Mouse (Mus musculus) urinary bladder, postnatal 36 days (tissue): ENCODE measurements around the gene Tmem150b.
A peak's percentile ranks its signal among the peaks of the same experiment; 100 is the strongest.

Experiments used
- DNase-seq, 2 experiments: peaks; one replicate each; pipeline ENCODE4 v3.0.0; 2022; ENCODE audit warnings: low spot score in 2 of 2, mixed read lengths in 1 of 2

The Tmem150b gene

DNA sequence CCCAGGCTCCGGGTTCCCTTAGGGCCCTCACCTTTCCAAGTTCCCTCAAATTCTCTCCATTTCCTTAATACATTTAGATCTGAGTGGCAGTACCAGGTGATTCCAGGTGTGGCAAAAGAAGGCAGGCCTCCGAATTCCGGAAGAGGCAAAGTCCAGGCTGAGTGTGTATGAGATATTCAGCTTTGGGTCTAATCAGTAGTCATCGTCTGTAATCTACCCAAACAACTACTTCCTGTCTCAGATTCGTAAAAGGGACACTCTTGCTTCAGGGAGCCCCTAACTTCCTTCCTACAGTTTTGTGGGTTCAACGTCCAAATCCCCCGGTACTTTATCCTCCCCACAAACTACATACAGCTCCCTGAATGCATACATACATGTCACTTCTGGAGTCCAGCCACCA lies at the start of gene Tmem150b:
Gene Tmem150b (minus strand): TSS at position 81 of the 400 bp plus-strand sequence.
- no peak for DNase-seq

DNA sequence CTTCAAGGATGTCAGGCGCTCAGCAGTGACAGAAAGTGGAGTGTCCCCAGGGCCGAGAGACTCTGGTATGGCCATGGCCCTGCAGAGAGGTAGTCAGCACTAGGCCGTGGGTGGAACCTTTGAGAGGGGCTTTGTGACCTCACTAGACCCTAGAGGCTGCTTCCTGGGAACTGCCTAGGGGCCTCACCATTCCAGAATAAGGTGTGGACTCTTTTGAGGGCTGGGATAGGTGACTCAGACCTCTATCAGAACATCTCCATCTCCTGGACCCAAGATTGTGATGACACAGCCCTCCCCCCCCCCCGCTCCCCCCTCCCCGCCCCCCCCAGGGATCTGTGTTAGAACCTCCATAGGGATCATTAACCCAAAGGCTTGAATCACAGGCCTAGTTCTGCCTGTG lies 46.2 kb upstream of the Tmem150b start, which contains the start of gene Fam71e2:
Gene Fam71e2 (minus strand): TSS at position 101 of the 400 bp plus-strand sequence.
- no peak for DNase-seq

DNA sequence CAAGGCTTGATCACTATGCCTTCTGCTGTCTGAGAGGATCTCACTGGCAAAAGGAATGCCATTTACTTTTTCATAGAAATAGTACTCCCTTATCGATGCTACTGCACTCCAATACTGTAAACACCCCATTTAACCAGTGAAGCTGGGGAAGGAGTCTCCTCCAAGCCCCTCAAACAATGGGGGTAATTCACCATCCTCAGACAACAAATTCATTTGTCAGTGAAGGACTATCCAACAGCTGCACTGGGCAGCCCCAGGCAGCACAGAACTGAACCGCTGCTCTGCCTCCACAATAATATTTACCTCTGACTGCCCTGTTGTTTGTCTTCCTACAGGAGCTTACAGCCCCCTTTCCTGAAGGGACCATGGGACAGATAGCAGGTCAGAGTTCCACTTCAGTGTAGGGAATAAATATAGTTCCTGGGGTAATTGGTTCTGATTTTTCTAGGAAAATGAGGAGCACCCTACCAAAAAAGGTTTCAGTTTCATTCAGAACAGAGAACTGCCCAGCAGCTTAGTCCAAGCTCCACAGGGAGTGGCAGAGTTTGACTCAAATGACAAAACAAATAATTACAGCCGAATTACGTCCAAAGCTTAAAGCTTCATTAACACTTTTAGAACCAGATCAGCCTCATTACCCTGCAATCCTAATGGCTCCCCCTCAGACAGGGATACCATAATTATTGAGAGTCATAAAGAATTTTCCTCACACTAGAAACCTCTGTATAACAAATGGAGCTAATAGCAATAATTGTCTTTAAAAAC lies 40.1 kb upstream of the Tmem150b start:
- DNase-seq: no peak

DNA sequence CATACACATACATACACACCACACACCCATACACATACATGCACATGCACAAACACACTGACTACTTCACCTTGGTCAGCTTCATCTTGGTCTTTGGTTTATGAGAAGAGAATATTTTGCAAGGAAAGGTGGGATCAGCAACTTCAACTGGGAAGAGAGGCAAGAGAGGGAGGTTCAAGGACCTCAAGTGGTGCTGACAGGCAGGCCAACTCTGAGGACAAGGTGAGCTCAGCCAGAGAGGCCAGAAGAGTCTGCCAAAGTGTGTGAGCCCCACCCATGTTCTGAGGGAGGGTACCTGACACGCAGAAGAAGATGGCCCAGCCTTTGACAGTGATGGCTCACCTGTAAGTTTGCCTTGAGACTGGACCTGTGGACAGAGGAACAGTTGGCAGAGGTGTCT lies 34.6 kb upstream of the Tmem150b start:
- DNase-seq: no peak

DNA sequence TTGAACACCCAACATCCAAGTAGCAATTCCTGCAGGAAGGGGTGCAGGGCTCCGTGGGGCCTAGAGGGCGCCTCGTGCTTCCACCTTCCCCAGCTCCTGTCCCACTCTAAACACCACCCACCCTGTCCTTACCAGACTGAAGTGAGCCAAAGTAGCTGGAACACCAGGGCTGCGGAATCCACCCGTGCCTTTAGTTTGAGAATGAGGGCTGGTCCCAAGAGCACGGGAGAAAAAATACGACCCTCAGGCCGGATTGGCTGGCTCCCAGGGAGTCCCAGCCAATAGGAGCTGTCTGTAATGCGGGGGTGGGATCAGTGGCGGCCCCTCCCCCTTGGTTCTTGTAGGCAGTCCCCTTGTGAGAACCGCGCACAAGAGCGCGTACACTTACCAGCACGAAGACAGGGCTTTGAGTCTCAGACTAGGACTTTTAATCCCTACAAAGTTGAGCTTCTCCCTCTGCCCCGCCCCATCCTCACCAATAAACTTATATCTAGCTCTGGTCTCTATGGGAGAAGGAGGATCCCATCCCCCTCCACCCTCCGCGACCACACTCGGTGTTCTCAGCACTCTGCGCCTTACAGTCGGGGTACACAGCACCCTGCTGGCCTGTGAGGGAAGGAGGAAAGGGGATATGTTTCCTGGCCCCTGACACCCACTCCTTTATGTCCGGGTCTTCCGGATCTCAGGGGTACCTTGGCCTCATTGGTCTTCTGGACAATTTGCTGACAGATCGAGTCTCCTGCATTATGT lies 27.9 kb upstream of the Tmem150b start, which contains the start of gene Cox6b2:
Gene Cox6b2 (minus strand): TSS at position 274 of the 750 bp plus-strand sequence.
- DNase-seq: peak; percentile 57 to 75

DNA sequence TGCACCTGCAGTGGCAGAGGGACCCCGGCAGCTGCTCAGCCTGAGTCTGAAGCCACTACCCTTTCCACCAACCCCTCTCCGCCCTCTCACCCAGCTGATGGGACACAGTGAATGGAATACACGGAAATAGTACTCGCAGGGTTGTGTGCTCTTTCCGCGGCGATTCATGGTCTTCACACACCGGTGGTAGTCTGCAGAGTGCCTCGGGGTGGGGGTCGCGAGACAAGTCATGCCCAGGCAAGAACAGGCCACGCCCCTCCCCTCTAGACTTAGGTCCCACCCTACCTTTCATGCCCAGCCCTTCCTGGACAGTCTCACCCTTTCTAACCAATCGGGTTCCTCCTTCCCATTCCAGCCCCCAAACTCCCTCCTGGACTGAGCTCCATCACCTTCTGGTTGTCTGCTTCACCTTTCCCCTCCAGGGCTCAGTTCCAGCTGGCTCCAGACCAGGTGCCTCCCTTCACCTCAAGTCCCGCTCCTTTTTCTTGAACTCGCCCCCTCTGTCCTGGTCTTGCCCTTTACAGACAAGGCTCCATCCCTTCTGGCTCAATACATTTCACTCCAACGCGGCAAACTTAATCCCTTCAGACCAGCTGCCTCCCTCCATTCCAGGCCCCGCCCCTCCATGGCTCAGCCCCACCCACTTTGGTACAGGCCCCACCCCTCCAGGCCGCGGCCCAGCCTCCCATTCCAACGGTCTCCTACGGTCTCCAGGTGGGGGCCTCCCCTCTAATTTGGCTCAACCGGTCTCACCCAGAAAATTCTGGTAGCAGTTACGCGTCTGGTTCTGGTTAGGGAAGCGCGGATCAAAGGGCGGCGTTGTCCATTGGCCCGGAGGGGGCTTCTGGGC lies 27.1 kb upstream of the Tmem150b start:
- peak; percentile 26 to 34 for DNase-seq

DNA sequence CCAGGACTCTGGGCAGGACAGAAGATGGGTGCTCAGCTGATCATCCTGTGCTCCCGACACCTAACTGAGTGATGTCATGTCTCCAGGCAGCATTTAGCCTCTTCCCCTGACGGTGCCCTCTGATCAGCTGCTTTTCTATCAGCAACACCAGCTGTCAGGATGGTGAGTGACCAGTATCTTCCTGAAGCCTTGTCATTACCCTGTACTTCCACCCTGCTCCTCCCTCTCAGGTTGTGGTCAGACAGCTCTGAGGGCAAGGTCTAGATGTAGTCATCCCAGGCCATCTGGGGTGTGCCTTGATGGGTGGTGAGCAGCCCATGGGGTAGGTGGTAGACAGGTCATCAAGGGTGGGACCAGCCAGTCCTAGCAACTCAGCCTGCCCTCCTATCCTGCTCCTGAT lies 24.1 kb upstream of the Tmem150b start:
- DNase-seq: no peak

DNA sequence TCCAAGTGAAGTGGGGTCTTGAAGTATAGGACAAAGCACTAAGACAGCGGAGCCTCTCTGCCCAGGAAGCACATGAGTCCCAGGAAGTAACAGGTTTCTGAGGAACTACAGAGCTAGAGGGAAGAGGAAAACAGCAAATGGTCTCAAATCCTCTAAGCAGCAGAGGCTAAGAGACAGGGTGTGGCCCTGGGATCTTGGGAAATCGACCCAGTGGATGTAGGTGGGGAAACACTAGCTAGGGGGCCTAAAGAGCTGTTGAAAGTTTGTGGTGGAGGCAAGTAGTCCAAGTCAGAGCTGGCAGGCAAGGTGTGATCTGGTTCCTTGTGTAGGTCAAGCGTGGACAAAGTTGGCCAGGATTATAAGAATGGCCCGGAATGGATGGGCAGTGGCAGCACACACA lies 23.3 kb upstream of the Tmem150b start:
- no peak for DNase-seq

DNA sequence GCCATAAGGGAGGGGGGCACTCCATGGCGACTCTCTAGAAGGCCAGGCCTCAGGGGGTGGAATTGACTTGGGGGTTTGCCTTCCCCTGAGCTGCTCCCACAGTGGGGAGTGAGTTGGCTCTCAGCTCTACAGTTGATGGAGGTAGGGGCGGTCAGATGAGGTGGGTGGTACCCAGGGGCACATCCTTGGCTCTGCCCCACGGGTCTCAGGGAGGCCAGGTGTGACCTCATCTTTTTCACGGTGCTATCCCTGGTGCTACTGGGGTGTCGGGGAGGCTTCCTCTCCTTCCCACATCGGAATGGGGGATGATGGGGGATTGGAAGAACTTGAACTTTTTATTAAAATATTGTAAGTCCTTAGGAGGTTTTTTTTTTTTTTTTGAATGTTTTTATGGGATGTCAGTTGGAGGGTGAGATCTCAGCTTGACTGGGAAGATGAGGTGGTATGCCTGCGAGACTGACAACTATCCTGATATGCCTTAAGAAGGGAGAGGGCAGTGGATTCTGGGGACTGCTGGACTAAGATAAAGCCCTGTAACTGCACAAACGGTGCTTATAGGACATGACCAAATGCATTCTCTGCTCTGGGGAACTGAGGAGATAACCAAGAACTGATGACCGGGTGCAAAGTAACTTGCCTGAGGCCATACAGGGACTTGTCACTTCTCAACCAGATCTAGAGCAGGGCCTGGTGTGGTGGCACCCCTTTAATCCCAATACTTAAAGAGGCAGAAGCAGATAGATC lies 22.3 kb upstream of the Tmem150b start:
- DNase-seq: no peak

DNA sequence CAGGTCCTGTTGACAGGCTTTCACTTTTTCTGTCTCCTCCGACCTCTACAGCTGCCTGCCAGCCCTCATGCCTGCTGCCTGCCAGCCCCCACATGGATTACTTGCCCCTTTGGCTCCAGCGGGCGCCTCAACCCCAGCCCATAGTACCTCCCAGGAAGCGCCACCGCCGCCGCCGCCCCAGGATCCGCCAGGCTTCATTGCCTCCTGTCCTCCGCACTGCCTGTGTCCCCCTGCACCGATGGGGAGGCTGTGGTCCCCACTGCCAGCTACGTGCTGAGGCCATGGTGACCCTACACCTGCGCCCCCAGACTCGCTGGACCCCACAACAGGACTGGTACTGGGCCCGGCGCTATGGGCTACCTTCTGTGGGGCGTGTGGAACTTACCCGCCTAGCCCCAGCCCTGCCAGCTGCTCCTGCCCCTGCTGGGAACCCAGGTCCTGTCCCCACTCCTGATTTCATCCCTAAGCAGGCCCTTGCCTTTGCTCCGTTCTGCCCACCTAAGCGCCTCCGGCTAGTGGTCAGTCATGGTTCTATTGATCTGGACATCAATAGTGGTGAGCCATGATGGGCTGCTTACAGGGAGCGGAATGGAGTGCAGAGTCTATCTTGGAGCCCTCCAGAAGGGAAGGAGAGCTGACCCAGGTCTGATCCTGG lies 21.4 kb upstream of the Tmem150b start:
- no peak for DNase-seq

DNA sequence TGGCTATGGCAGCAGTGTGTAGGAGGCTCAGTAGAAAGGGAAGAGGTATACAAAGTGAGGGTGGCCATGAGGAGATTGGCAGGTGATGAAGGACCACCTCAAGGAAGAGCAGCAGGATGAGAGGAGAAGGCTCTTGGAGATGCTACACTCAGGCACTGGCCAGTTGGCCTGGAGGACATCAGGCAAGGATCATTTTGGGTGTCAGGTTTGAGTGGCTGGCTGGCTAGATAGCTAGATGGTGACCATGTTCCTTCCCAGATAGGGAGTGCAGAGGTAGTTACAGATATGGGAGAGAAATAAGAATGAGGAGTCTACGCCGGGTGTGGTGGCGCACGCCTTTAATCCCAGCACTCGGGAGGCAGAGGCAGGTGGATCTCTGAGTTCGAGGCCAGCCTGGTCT lies 19.8 kb upstream of the Tmem150b start:
- DNase-seq: no peak

DNA sequence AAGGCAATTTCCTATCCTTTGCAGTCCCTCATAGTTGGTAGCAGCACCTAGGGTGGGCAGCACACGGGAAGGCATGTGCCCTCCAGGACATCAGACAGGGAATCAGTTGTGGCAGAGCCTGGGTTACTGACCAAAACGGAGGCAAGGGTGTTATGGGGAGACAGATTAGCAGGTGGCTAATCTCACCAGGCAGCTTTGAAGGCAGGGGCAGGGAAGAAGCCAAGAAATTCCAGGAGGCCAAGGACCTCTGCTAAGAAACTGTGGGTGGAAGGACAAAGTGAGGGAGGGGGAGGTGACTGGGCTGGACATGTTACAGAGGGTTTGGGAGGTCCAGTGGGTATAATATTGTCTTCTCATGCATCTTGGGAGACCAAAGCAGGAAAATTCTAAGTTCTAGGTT lies 18.3 kb upstream of the Tmem150b start:
- DNase-seq: no peak

DNA sequence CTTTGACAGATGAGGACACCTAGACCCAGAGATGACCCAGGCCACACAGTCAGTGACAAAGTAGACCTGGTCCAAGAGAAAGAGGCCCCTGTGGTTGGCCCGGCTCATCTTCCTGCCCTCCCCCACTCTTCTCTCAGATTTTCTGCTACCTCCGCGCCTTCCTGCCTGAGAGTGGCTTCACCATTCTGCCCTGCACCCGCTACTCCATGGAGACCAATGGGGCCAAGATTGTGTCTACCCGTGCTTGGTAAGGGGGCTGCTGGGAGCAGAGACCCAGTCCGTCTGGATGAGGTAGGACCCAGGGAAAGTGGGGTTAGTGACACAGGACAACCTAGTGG lies 17.4 kb upstream of the Tmem150b start:
- DNase-seq: no peak

DNA sequence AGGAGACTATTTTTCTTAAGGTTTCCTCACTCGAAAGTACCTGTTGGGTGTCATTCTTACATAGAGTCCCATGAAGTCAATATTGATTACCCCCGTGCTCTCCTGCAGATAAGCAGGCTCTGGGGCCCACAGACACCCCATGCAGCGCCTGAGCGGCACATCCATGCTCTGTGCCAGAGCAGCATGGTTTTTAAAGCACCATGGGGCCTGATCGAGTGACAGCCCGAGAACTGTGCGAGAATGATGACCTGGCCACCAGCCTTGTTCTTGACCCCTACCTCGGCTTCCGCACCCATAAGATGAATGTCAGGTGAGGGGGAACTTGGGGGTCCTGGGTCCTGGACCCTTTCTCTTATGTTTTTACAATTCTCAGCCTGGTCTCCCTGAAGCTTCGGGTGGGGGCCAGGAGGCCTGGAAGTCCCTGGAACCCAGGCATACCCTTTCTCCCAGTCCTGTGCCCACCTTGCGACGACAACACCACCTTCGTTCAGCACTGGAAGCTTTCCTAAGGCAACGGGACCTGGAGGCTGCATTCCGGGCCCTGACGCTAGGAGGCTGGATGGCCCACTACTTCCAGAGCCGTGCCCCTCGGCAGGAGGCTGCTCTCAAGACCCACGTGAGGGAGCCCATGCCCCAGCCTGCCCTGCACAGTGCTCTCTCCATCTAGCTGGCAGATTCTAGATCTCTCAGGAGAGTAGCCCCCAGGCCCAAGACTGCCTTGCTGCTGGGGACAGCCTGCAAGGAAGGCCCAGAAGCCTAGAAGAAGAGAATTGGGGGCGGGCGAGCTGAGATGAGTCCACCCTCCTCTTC lies 16.8 kb upstream of the Tmem150b start:
- no peak for DNase-seq

DNA sequence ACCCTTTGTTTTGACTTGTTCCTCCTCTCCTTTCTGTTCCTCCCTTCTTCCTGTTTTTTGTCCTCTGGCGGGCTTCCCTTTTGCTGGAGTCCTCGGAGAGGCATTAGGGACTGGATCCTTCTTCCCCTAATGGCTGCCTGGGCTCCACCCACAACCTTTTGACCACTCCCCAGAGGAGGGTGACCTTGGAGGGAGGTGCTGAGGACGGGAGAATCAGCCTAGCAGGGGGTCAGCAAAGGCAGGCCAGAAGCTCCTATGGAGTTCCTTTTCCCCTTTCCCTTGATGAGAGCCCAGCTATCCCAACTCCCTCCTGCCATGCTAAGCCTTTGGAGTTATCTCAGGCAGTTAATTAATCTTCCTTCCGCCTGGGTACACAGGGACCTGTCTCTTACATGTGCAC lies 16.1 kb upstream of the Tmem150b start:
- DNase-seq: peak; percentile 46 to 65

DNA sequence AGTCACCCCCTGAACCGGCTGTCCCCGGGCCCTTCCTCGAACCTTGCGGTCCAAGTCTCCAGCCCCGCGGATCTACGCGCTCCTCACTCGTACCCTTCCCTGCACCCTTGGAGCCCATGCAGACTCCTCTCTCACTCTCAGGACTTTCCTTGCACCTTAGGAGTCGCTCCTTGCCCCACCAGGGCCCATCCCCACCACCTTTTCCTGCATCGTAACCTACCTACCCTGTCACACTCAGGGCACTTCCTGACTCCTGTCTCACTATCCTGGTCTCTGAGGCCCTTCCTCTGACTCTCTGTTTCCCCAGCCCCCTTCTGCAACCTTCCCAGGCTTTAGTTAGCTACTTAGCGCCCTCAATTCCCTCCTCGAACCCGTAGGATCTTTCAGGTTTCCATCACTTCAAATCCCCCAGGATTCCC lies 15.3 kb upstream of the Tmem150b start:
- peak in 1 of 2 experiments; percentile 14 for DNase-seq

DNA sequence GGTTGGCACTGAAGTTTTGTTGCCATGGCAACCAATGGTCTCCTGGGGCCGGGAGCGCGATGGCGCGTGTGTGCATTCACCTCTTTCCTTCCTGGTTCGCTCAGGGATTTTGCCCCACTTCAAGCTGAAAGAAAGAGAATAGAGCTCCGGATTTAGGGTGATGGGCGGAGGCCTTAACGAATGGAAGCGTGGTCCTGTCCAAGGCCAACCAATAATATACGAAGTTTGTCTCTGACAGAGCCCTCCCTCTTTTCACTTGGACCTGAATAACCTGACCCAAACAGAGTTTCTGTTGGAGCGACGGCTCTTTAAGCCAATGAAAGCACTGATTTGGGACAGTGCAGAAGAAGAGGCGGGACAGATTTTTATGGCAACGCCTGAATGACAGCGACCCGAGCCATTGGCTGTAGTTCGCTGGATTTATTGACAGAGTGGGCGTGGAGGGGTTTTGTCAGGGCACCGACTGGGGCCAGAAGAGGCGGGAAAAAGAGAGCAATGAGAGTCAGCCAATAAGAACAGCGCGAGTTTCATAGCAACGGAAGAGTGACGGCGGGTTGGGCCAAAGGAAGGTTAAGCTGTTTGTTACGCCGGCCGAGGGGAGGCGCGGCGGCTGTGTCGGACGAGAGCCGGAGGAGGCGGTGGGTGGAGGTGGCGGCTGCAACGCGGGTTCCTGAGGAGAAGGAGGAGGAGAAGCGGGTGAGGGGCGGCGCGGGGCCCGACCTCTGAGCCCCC lies 14.7 kb upstream of the Tmem150b start, which contains the start of gene Kmt5c:
Gene Kmt5c (plus strand): TSS at position 572 of the 732 bp plus-strand sequence.
- DNase-seq: peak; percentile 97 to 98

DNA sequence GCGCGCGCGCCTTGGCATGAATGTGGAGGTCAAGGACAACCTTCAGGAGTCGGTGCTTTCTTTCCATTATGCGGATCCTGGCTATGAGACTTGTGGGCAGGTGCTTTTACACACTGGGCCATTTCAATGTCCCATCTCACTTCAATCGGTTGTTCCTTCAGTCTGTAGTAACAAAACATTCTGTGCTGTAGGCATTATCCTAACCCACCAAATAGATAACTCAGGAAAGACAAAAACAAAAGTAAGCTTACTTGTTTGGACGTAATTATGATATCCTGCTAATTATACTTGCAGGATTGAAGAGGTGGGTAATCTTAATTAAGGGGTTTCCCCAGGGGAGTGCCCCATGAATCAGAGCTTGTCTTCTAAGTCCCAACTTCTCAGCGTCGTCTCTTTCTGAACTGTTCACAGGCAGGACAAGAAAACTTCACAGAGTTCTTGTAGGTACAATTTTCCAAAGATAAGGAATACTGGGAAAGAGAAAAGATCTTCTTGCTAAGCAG lies 14.0 kb upstream of the Tmem150b start:
- DNase-seq: no peak

DNA sequence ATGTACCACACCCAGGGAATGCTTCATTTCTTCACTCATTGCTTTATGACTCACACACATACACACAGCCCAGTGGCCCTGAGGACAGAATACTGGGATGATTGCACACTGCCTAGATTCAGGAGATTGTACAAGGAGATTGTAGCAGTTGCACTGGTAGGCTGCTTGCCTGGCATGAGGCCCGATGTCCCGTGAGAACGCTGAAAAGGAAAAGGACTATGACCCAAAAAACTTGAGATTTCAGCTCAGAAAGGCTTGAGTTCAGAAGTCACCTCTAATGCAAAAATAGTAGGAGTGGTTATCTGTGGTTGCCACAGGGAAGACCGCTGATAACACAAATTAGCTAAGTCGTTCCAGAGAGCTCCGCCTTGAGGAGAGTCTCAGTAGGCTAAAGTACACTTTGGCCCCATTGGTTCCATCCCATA lies 7.9 kb upstream of the Tmem150b start:
- no peak for DNase-seq
